Mouse (Mus musculus) G1E (cell line): ENCODE results near the gene Hprt. TPM values are rescaled to one million over a fixed set of nuclear protein-coding genes. Genes with fewer than 3 reads are reported as not detected.
A peak's percentile ranks its signal among the peaks of the same experiment; 100 is the strongest.

Source experiments
- ATAC-seq: 2 replicates; pipeline ENCODE4 v1.8.0; 2016; ENCODE audit warnings: mild to moderate bottlenecking; ENCODE audit not compliant: insufficient number of reproducible peaks, poor library complexity, low FRiP score, severe bottlenecking; ENCODE audit errors: extremely low read depth
- DNase-seq: peaks from one replicate; pipeline ENCODE4 v3.0.0; 2012; ENCODE audit warnings: low spot score
- H3K27me3 ChIP-seq: 2 replicates; pipeline ENCODE4 v1.6.1; 2012; ENCODE audit warnings: mild to moderate bottlenecking, low read length, inconsistent platforms; ENCODE audit not compliant: insufficient read depth
- H3K36me3 ChIP-seq: replicated peaks from 2 replicates; pipeline ENCODE3; 2012; ENCODE audit warnings: mild to moderate bottlenecking, inconsistent platforms
- H3K4me1 ChIP-seq: 2 replicates; pipeline ENCODE4 v1.6.1; 2012; ENCODE audit warnings: low read depth, low read length, inconsistent platforms, mixed read lengths; ENCODE audit not compliant: insufficient read depth
- H3K4me3 ChIP-seq: 2 replicates; pipeline ENCODE4 v1.5.1; 2012; ENCODE audit warnings: low read depth, mild to moderate bottlenecking, inconsistent platforms, low read length, moderate library complexity, mixed read lengths
- H3K9me3 ChIP-seq: replicated peaks from 2 replicates; pipeline ENCODE4 v1.6.1; 2012; ENCODE audit warnings: inconsistent platforms
- CTCF ChIP-seq: IDR thresholded peaks from 2 replicates; pipeline ENCODE4 v1.5.1; 2012; ENCODE audit warnings: low read depth, low read length, inconsistent platforms, mixed read lengths
- GATA1 ChIP-seq: IDR thresholded peaks from 2 replicates; pipeline ENCODE4 v1.6.1; 2012; ENCODE audit warnings: borderline replicate concordance, low read length, inconsistent platforms, mixed read lengths
- GATA2 ChIP-seq: IDR thresholded peaks from 2 replicates; pipeline ENCODE4 v1.6.1; 2012; ENCODE audit warnings: low read depth, low read length, inconsistent platforms, borderline replicate concordance
- POLR2AphosphoS5 ChIP-seq: IDR thresholded peaks from 2 replicates; pipeline ENCODE4 v1.6.1; 2012; ENCODE audit warnings: low read depth, low read length, inconsistent platforms; ENCODE audit not compliant: insufficient replicate concordance
- TAL1 ChIP-seq: conservative IDR thresholded peaks from 2 replicates; pipeline ENCODE4 v1.6.1; 2012; ENCODE audit warnings: low read depth, low read length, inconsistent platforms, mixed read lengths
- polyA plus RNA-seq: library from polyadenylated mRNA; stranded (reverse); fragments of >175 nt; gene quantifications from 2 replicates; pipeline ENCODE4 v1.2.3, GENCODE M21; 2012
- total RNA-seq, 2 experiments: library from RNA; stranded (forward) in 1 of 2; stranded (reverse) in 1 of 2; fragments of 200-1000 nt in 1 of 2; fragments of >200 nt in 1 of 2; fragmentation: Nextera tagmentation in 1 of 2; gene quantifications; 2 replicates each; pipeline ENCODE4 v1.2.3; 2014 to 2017

The Hprt gene
- 184 and 206 TPM in 2 replicates for total RNA-seq (2014; fragmentation: Nextera tagmentation)
- total RNA-seq (2017) = 412 and 435 TPM in 2 replicates
- 7.2 and 13.1 TPM in 2 replicates for polyA plus RNA-seq

DNA sequence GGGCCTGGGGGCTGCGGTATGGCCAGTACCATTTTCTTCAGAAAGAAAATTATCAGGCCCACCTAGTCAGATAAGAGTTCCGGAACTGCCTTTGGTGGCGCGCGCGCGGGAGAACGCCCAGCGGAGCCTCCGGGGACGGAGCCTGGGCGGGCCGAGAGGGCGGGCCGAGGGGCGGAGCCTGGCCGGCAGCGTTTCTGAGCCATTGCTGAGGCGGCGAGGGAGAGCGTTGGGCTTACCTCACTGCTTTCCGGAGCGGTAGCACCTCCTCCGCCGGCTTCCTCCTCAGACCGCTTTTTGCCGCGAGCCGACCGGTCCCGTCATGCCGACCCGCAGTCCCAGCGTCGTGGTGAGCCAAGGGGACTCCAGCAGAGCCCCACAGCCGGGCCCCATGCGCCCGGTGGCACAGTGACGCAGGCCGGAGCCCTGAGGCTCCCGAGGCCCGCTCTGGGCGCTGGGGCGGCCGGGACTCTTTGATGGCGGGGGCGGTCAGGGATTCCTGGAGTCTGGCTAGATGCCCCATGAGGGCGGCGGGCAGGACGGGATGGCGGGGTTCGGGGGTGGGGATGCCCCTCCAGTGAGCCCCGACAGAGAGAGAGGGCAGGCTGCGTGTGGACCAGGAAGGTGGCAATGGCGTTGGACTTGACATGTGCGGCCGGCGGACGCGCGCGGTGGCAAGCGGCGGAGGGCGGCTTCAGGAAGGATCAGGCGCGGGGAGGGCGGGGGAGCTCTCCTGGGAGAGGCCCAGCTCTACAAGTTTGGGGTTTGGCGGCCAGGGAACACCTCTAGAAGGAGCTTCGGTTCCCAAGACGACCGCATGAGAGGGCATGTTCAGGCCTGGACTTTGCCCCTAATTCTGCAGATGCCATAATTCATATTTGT lies at the start of gene Hprt:
Gene Hprt, plus strand, starts transcription at position 233 of the 879 bp plus-strand sequence.
- TF ChIP-seq CTCF = no peak
- TF ChIP-seq GATA1 = no peak
- TF ChIP-seq POLR2AphosphoS5 = no peak
- no peak for TF ChIP-seq TAL1
- no peak for TF ChIP-seq GATA2
- H3K27me3 ChIP-seq = no peaks in the 10 kb centered on the region
- DNase-seq (peak; percentile 70), ATAC-seq (peak; percentile 93)
- no peaks in the 10 kb centered on the region for H3K9me3 ChIP-seq
- peaks cover 7% of the 10 kb centered on the region for H3K36me3 ChIP-seq
- H3K4me3 ChIP-seq = peak within 1 kb of the TSS; percentile 74
- H3K4me1 ChIP-seq = peaks cover 3% of the 10 kb centered on the region; the same call in 1 of the 2 replicates

DNA sequence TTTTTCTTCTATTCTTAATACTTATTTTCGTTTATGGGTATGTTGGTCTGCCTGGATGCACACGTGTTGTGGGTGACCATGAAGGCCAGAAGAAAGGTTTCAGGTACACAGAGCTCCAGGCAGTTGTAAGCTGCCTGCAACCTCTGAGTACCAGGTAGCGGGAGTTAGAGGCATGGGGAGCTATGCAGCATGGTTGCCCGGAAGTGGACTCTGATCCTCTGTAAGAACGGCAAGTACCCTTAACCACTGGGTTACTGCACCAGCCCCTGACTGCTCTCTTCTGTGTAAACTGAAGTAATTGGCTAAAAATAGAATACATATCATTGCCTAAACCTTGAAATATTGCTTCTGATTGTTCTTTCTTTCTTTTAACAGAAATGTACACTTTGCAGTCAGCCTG lies 42.4 kb upstream of the Hprt start:
- DNase-seq = no peak
- TF ChIP-seq GATA1 = no peak
- TF ChIP-seq GATA2 = no peak
- TF ChIP-seq TAL1 = no peak
- TF ChIP-seq POLR2AphosphoS5 = no peak
- no peak for TF ChIP-seq CTCF
- H3K4me1 ChIP-seq = no peaks in the 10 kb centered on the region
- peaks cover 54% of the 10 kb centered on the region for H3K36me3 ChIP-seq
- no peak for ATAC-seq
- no peak overlapping the region for H3K4me3 ChIP-seq
- no peaks in the 10 kb centered on the region for H3K27me3 ChIP-seq
- H3K9me3 ChIP-seq = no peaks in the 10 kb centered on the region

DNA sequence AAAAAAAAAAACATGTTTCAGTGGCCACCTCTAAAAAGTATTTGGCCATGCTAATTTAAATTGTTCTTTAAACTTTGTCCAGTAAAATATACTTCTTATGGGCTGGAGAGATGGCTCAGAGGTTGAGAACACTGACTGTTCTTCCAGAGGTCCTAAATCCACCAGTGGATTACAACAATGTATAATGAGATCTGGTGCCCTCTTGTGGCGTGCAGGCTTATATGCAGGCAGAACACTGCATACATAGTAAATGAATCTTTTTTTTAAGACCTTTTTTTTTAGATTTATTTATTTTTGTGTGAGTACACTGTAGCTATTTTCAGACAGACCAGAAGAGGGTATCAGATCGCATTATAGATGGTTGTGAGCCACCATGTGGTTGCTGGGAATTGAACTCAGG lies 38.2 kb upstream of the Hprt start:
- ATAC-seq = no peak
- no peak for DNase-seq

DNA sequence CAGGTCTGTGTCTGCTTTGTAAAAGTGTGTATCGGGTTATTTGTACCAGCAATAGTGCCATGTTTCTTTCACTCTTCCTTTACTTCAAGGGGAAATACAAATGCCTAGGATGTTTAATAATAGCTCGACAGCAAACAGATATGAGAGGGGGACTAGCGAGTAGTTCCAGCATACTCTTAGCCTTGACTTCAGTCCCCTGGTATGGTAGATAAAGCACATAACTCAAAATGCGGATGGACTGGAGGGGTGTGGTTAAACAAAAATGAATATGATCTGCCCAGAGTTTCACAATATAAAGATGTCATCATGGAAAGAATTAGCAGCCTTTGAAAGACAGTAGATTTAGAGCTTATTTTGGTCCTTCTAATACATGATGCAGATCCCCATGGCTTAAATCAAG lies 31.0 kb upstream of the Hprt start:
- Histone ChIP-seq H3K27me3 (no peaks in the 10 kb centered on the region), H3K36me3 (peaks cover 39% of the 10 kb centered on the region), H3K9me3 (no peaks in the 10 kb centered on the region), H3K4me1 (no peaks in the 10 kb centered on the region), H3K4me3 (no peak overlapping the region)
- no peak for TF ChIP-seq GATA2
- no peak for TF ChIP-seq CTCF
- no peak for TF ChIP-seq GATA1
- no peak for TF ChIP-seq POLR2AphosphoS5
- ATAC-seq (no peak), DNase-seq (no peak)

More for the DNA sequence above, 38.2 kb upstream of the Hprt start:
- TF ChIP-seq TAL1 (no peak), GATA2 (no peak), CTCF (no peak), POLR2AphosphoS5 (no peak), GATA1 (no peak)
- Histone ChIP-seq H3K4me3 (no peak overlapping the region), H3K4me1 (no peaks in the 10 kb centered on the region), H3K9me3 (no peaks in the 10 kb centered on the region), H3K36me3 (peaks cover 69% of the 10 kb centered on the region), H3K27me3 (no peaks in the 10 kb centered on the region)

DNA sequence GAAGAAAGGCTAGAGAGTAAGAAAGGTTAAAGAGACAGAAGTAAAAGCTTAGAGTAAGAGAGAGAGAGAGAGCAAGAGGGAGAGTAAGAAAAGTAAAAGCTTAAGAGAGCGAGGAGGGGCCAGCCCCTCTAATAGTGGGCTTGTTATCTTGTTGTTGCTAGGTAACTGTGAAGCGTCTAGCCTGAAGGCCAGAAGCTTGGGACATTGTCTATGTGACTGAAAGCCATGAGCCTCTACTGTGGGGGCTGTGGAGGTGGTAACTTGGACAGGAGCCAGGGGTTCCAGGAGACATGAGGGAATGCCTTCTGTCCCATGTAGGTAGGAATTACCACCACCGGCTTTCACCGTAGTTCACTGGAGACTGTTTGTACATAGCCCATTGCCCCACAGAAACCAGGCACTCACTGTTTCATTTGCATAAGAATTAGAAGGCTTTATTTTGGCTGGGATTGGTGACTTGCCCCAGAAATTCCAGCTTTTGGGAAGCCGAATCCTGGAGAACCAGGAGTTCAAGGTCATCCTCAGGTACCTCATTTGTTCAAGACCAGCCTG lies 26.3 kb upstream of the Hprt start:
- no peaks in the 10 kb centered on the region for H3K27me3 ChIP-seq
- TF ChIP-seq POLR2AphosphoS5 = no peak
- no peak for TF ChIP-seq GATA1
- no peak for TF ChIP-seq GATA2
- TF ChIP-seq TAL1 = no peak
- no peak for TF ChIP-seq CTCF
- no peaks in the 10 kb centered on the region for H3K9me3 ChIP-seq
- no peak for ATAC-seq
- no peaks in the 10 kb centered on the region for H3K4me1 ChIP-seq
- peaks cover 10% of the 10 kb centered on the region for H3K36me3 ChIP-seq
- DNase-seq = no peak
- no peak overlapping the region for H3K4me3 ChIP-seq

DNA sequence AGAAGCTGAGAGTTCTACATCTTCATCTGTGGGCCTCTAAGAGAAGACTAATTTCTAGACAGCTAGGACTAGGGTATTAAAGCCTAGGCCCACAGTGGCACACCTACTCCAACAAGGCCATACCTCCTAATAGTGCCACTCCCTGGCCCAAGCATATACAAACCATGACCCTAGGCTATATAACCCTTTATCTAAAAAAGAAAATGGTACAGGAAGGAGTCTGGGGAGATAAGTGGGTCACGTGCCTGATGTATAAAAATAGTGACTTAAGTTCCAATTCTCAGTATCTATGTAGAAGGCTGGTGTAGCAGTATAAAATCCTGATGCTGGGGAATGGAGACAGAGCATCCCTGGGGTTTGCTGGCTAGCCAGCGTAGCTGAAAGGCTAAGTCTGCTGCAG lies 22.8 kb upstream of the Hprt start:
- Histone ChIP-seq H3K9me3 (no peaks in the 10 kb centered on the region), H3K36me3 (no peaks in the 10 kb centered on the region), H3K4me3 (no peak overlapping the region), H3K4me1 (no peaks in the 10 kb centered on the region), H3K27me3 (no peaks in the 10 kb centered on the region)
- TF ChIP-seq GATA2 = no peak
- TF ChIP-seq POLR2AphosphoS5 = no peak
- no peak for TF ChIP-seq GATA1
- ATAC-seq = no peak
- DNase-seq = no peak
